Mouse (Mus musculus): ENCODE results near the gene Kif1b. TPM values are rescaled to one million over a fixed set of nuclear protein-coding genes. Genes with fewer than 3 reads are reported as not detected.

Kif1b gene
- total RNA-seq, 2 experiments from 2014 or later, result 448 to 452 TPM

GRCm38 (mm10) chr4:149283018-149283417, 24.5 kb downstream of the Kif1b start:
- intact Hi-C loops (cut with DNase I), result no loop called here
- DNase-seq (ENCODE audit: low spot score in 2 of 2), result no peak

GRCm38 (mm10) chr4:149282025-149282738, 25.3 kb downstream of the Kif1b start:
- intact Hi-C loops (cut with DNase I), result no loop called here
- DNase-seq (ENCODE audit: low spot score in 2 of 2), result no peak

GRCm38 (mm10) chr4:149277571-149277970, 29.9 kb downstream of the Kif1b start:
- intact Hi-C loops (cut with DNase I), result no loop called here
- DNase-seq (ENCODE audit: low spot score in 2 of 2), result no peak

- DNase-seq (ENCODE audit: low spot score in 2 of 2), result no peak
- intact Hi-C loops (cut with DNase I), result no loop called here
Measured at GRCm38 (mm10) chr4:149273128-149273527, 34.4 kb downstream of the Kif1b start.

- intact Hi-C loops (cut with DNase I), result no loop called here
Measured at GRCm38 (mm10) chr4:149270541-149270940, 37.0 kb downstream of the Kif1b start.

GRCm38 (mm10) chr4:149269026-149269425, 38.5 kb downstream of the Kif1b start:
- intact Hi-C loops (cut with DNase I), result loop anchor here (5.0 kb wide), 1 partner anchor 38 kb away; the partner anchor contains the start of gene Kif1b
- no peak for DNase-seq (ENCODE audit: low spot score in 2 of 2)

More at GRCm38 (mm10) chr4:149270541-149270940, 37.0 kb downstream of the Kif1b start:
- no peak for DNase-seq (ENCODE audit: low spot score in 2 of 2)

GRCm38 (mm10) chr4:149264895-149265294, 42.6 kb downstream of the Kif1b start:
- DNase-seq (ENCODE audit: low spot score in 2 of 2), result no peak
- intact Hi-C loops (cut with DNase I), result loop anchor here (5.0 kb wide), 1 partner anchor 42 kb away; the partner anchor contains the start of gene Kif1b

- intact Hi-C loops (cut with DNase I), result no loop called here
- no peak for DNase-seq (ENCODE audit: low spot score in 2 of 2)
Measured at GRCm38 (mm10) chr4:149263218-149263617, 44.3 kb downstream of the Kif1b start.

GRCm38 (mm10) chr4:149261466-149261865, 46.0 kb downstream of the Kif1b start:
- DNase-seq (ENCODE audit: low spot score in 2 of 2), result no peak
- intact Hi-C loops (cut with DNase I), result no loop called here

GRCm38 (mm10) chr4:149260911-149261310, 46.6 kb downstream of the Kif1b start:
- intact Hi-C loops (cut with DNase I), result no loop called here
- DNase-seq (ENCODE audit: low spot score in 2 of 2), result no peak

GRCm38 (mm10) chr4:149259391-149260094, 48.0 kb downstream of the Kif1b start:
- intact Hi-C loops (cut with DNase I), result no loop called here
- no peak for DNase-seq (ENCODE audit: low spot score in 2 of 2)

GRCm38 (mm10) chr4:149258926-149259325, 48.6 kb downstream of the Kif1b start:
- no peak for DNase-seq (ENCODE audit: low spot score in 2 of 2)
- intact Hi-C loops (cut with DNase I), result no loop called here

GRCm38 (mm10) chr4:149256511-149257300, 50.8 kb downstream of the Kif1b start:
- no peak for DNase-seq (ENCODE audit: low spot score in 2 of 2)
- intact Hi-C loops (cut with DNase I), result no loop called here

- no peak for DNase-seq (ENCODE audit: low spot score in 2 of 2)
- intact Hi-C loops (cut with DNase I), result no loop called here
Measured at GRCm38 (mm10) chr4:149255277-149256270, 51.9 kb downstream of the Kif1b start.

GRCm38 (mm10) chr4:149254827-149255226, 52.7 kb downstream of the Kif1b start:
- DNase-seq (ENCODE audit: low spot score in 2 of 2), result no peak
- intact Hi-C loops (cut with DNase I), result no loop called here

- no peak for DNase-seq (ENCODE audit: low spot score in 2 of 2)
- intact Hi-C loops (cut with DNase I), result no loop called here
Measured at GRCm38 (mm10) chr4:149249311-149249710, 58.2 kb downstream of the Kif1b start.

GRCm38 (mm10) chr4:149247772-149248171, 59.7 kb downstream of the Kif1b start:
- no peak for DNase-seq (ENCODE audit: low spot score in 2 of 2)
- intact Hi-C loops (cut with DNase I), result loop anchor here (1.0 kb wide), 1 partner anchor 7 kb away; no protein-coding TSS in a partner anchor

GRCm38 (mm10) chr4:149247156-149247633, 60.3 kb downstream of the Kif1b start:
- no peak for DNase-seq (ENCODE audit: low spot score in 2 of 2)
- intact Hi-C loops (cut with DNase I), result no loop called here

All from left cerebral cortex, postnatal 36 days (tissue).